Mouse (Mus musculus): ENCODE results near the gene Slc27a3.

The Slc27a3 gene

GRCm38 (mm10) chr3:90391941-90392340, 2.2 kb upstream of the Slc27a3 start:
- DNase-seq (ENCODE audit: extremely low read depth, insufficient read length, low spot score), result no peak

- DNase-seq (ENCODE audit: extremely low read depth, insufficient read length, low spot score), result no peak
Measured at GRCm38 (mm10) chr3:90391004-90391403, 1.3 kb upstream of the Slc27a3 start.

- DNase-seq (ENCODE audit: extremely low read depth, insufficient read length, low spot score), result no peak
Measured at GRCm38 (mm10) chr3:90388726-90389510, 820 bp downstream of the Slc27a3 start.

GRCm38 (mm10) chr3:90388192-90388591, 1.5 kb downstream of the Slc27a3 start:
- no peak for DNase-seq (ENCODE audit: extremely low read depth, insufficient read length, low spot score)

- no peak for DNase-seq (ENCODE audit: extremely low read depth, insufficient read length, low spot score)
Measured at GRCm38 (mm10) chr3:90387483-90387882, 2.3 kb downstream of the Slc27a3 start.

- DNase-seq (ENCODE audit: extremely low read depth, insufficient read length, low spot score), result no peak
Measured at GRCm38 (mm10) chr3:90386817-90387216, 2.9 kb downstream of the Slc27a3 start.

- no peak for DNase-seq (ENCODE audit: extremely low read depth, insufficient read length, low spot score)
Measured at GRCm38 (mm10) chr3:90384851-90385375, 4.8 kb downstream of the Slc27a3 start.

GRCm38 (mm10) chr3:90383690-90384089, 6.0 kb downstream of the Slc27a3 start:
- DNase-seq (ENCODE audit: extremely low read depth, insufficient read length, low spot score), result no peak

GRCm38 (mm10) chr3:90381727-90382126, 8.0 kb downstream of the Slc27a3 start:
- DNase-seq (ENCODE audit: extremely low read depth, insufficient read length, low spot score), result no peak

- no peak for DNase-seq (ENCODE audit: extremely low read depth, insufficient read length, low spot score)
Measured at GRCm38 (mm10) chr3:90378496-90378895, 11.2 kb downstream of the Slc27a3 start.

GRCm38 (mm10) chr3:90376247-90376585, 13.5 kb downstream of the Slc27a3 start:
- no peak for DNase-seq (ENCODE audit: extremely low read depth, insufficient read length, low spot score)

GRCm38 (mm10) chr3:90375562-90376246, 14.0 kb downstream of the Slc27a3 start:
- DNase-seq (ENCODE audit: extremely low read depth, insufficient read length, low spot score), result no peak

GRCm38 (mm10) chr3:90374368-90374767, 15.4 kb downstream of the Slc27a3 start:
- no peak for DNase-seq (ENCODE audit: extremely low read depth, insufficient read length, low spot score)

- no peak for DNase-seq (ENCODE audit: extremely low read depth, insufficient read length, low spot score)
Measured at GRCm38 (mm10) chr3:90373432-90374028, 16.2 kb downstream of the Slc27a3 start.

- no peak for DNase-seq (ENCODE audit: extremely low read depth, insufficient read length, low spot score)
Measured at GRCm38 (mm10) chr3:90372817-90373216, 16.9 kb downstream of the Slc27a3 start.

- DNase-seq (ENCODE audit: extremely low read depth, insufficient read length, low spot score), result no peak
Measured at GRCm38 (mm10) chr3:90371857-90372256, 17.9 kb downstream of the Slc27a3 start.

GRCm38 (mm10) chr3:90369041-90369440, 20.7 kb downstream of the Slc27a3 start:
- DNase-seq (ENCODE audit: extremely low read depth, insufficient read length, low spot score), result no peak

- DNase-seq (ENCODE audit: extremely low read depth, insufficient read length, low spot score), result no peak
Measured at GRCm38 (mm10) chr3:90367001-90367632, 22.6 kb downstream of the Slc27a3 start.

- no peak for DNase-seq (ENCODE audit: extremely low read depth, insufficient read length, low spot score)
Measured at GRCm38 (mm10) chr3:90362346-90362745, 27.4 kb downstream of the Slc27a3 start.

- DNase-seq (ENCODE audit: extremely low read depth, insufficient read length, low spot score), result no peak
Measured at GRCm38 (mm10) chr3:90361476-90361875, 28.3 kb downstream of the Slc27a3 start.

- DNase-seq (ENCODE audit: extremely low read depth, insufficient read length, low spot score), result no peak
Measured at GRCm38 (mm10) chr3:90359230-90359629, 30.5 kb downstream of the Slc27a3 start.
